9 mouse cellular contexts compared by ENCODE assay signal in the genomic region with DNA sequence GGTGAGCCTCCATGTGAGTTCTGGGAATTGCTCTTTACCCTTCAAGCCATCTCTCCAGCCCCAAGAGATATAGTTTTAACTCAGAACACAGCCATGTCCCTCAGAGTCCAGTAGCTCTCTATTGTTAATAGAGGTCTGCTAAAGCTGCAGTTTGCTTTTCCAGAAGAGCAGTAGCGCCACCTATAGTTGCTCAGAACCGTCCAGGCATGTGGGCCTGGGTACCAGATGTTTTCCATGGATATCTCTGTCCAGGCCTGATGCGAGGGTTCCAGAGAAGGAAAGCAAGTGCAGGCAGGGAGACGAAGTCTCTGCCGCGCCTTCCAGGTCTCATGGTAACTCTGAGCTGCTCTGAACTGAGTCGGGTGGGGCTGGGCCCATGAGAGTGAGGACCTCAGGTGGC. TPM values are rescaled to one million over a fixed set of nuclear protein-coding genes. Genes with fewer than 3 reads are reported as not detected.
DNase-seq lines count a peak whose midpoint lies in the region; ATAC-seq and TF ChIP-seq lines count a peak whose summit lies in the region.
"Had no signal": no experiment of that assay in that cellular context is flagged by ENCODE, and none has a peak within 500 bp of the region (broad histone marks: within the 10 kb centered on the region; RNA-seq: fewer than 3 reads in every experiment).

No protein-coding gene starts in this region.

- peak; percentile 79 for TF ChIP-seq CTCF in kidney, postnatal 0 days (IDR thresholded peaks at IDR 0.05; ENCODE audit: low read depth)
- peak; percentile 70 for TF ChIP-seq CTCF in hindbrain, postnatal 0 days (IDR thresholded peaks at IDR 0.05; ENCODE audit: low read depth)

- H3K36me3 ChIP-seq in kidney, postnatal 0 days (ENCODE audit: insufficient read depth, low read length) = no peaks in the 10 kb centered on the region
- H3K36me3 ChIP-seq in kidney, embryonic 16.5 days (ENCODE audit: insufficient read depth, low read length) = no peaks in the 10 kb centered on the region
- no peaks in the 10 kb centered on the region for H3K36me3 ChIP-seq in hindbrain, postnatal 0 days (ENCODE audit: insufficient read depth, low read length)

- no peak for ATAC-seq in kidney, postnatal 0 days (replicated peaks; ENCODE audit: low FRiP score, low read depth)
- ATAC-seq in kidney, embryonic 16.5 days (ENCODE audit: low FRiP score, low TSS enrichment) = no peak
- ATAC-seq in hindbrain, postnatal 0 days = no peak

- DNase-seq in adrenal gland, adult (ENCODE audit: inconsistent age in 2 of 2, low spot score in 1 of 2) = peak; percentile 44 to 77
- no peak for DNase-seq in adrenal gland, adult 8-10 months
- DNase-seq in kidney, postnatal 0 days (ENCODE audit: low spot score) = peak; percentile 82
- peak; percentile 77 for DNase-seq in NIH3T3 (ENCODE audit: low read depth)
- peak; percentile 76 for DNase-seq in hindbrain, postnatal 0 days (ENCODE audit: low spot score)
- DNase-seq in mesoderm, embryonic 11.5 days (ENCODE audit: low read depth, low spot score) = peak; percentile 66
- DNase-seq in urinary bladder, adult 2 months (ENCODE audit: low spot score) = no peak

- no peak overlapping the region for H3K4me3 ChIP-seq in kidney, postnatal 0 days (replicated peaks; ENCODE audit: low read depth, low read length)
- H3K4me3 ChIP-seq in kidney, embryonic 16.5 days (ENCODE audit: low read length) = no peak overlapping the region
- no peak overlapping the region for H3K4me3 ChIP-seq in hindbrain, postnatal 0 days (ENCODE audit: low read length)

- H3K27ac ChIP-seq in kidney, postnatal 0 days = no peak overlapping the region
- H3K27ac ChIP-seq in kidney, embryonic 16.5 days (ENCODE audit: low read length) = no peak overlapping the region
- H3K27ac ChIP-seq in hindbrain, postnatal 0 days = no peak overlapping the region
- H3K27ac ChIP-seq: macrophage had no signal

- H3K9ac ChIP-seq in kidney, postnatal 0 days (ENCODE audit: low read depth, low read length) = no peak overlapping the region
- no peak overlapping the region for H3K9ac ChIP-seq in kidney, embryonic 16.5 days (replicated peaks; ENCODE audit: low read length)
- no peak overlapping the region for H3K9ac ChIP-seq in hindbrain, postnatal 0 days (replicated peaks; ENCODE audit: low read length)

- H3K4me1 ChIP-seq in kidney, postnatal 0 days (replicated peaks; ENCODE audit: insufficient read depth, low read length) = no peaks in the 10 kb centered on the region
- no peaks in the 10 kb centered on the region for H3K4me1 ChIP-seq in kidney, embryonic 16.5 days (ENCODE audit: insufficient read depth, low read length)
- no peaks in the 10 kb centered on the region for H3K4me1 ChIP-seq in hindbrain, postnatal 0 days (ENCODE audit: insufficient read depth, low read length)

- 38% methylated on average over 7 of the region's 7 CpGs for WGBS in kidney, postnatal 0 days
- WGBS in kidney, embryonic 16.5 days = 30% methylated on average over 7 of the region's 7 CpGs
- 46% methylated on average over 7 of the region's 7 CpGs for WGBS in hindbrain, postnatal 0 days

- H3K9me3 ChIP-seq in kidney, postnatal 0 days (replicated peaks; ENCODE audit: low read length) = no peaks in the 10 kb centered on the region
- 0 out of 2 replicates have a peak, but pooled peaks cover 4% of the 10 kb centered on the region for H3K9me3 ChIP-seq in kidney, embryonic 16.5 days (ENCODE audit: low read length)
- H3K9me3 ChIP-seq in hindbrain, postnatal 0 days (ENCODE audit: low read length) = no peaks in the 10 kb centered on the region

- H3K27me3 ChIP-seq in kidney, postnatal 0 days (ENCODE audit: insufficient read depth, low read length) = no peaks in the 10 kb centered on the region
- no peaks in the 10 kb centered on the region for H3K27me3 ChIP-seq in kidney, embryonic 16.5 days (ENCODE audit: insufficient read depth, low read length)
- H3K27me3 ChIP-seq in hindbrain, postnatal 0 days (ENCODE audit: insufficient read depth, low read length) = no peaks in the 10 kb centered on the region

- no peak overlapping the region for H3K4me2 ChIP-seq in kidney, postnatal 0 days (ENCODE audit: low read length)
- no peak overlapping the region for H3K4me2 ChIP-seq in kidney, embryonic 16.5 days (replicated peaks; ENCODE audit: low read depth, low read length)
- H3K4me2 ChIP-seq in hindbrain, postnatal 0 days (ENCODE audit: low read depth, low read length) = no peak overlapping the region

RNA-seq across cellular contexts. Expression of gene Mrps24, which starts 23.7 kb away (rescaled TPM):
- total RNA-seq in adrenal gland, adult 8-10 months (2022) = 100 to 1,000 TPM; 102 to 222 (median 154) TPM
- polyA plus RNA-seq in kidney, postnatal 0 days (2015; fragmentation: Nextera tagmentation; extraction: Ambion mirVana) = 256 and 279 TPM in 2 replicates
- 197 and 212 TPM in 2 replicates for polyA plus RNA-seq in kidney, embryonic 16.5 days (2015; fragmentation: Nextera tagmentation; extraction: Ambion mirVana)
- total RNA-seq in hindbrain, postnatal 0 days (2014; rRNA removed) = 53.9 and 56.4 TPM in 2 replicates
- polyA plus RNA-seq in hindbrain, postnatal 0 days (2015; fragmentation: Nextera tagmentation; extraction: Ambion mirVana) = 230 and 234 TPM in 2 replicates
- polyA plus RNA-seq in urinary bladder, adult 2 months (2012; rRNA removed) = 81.2 and 82.7 TPM in 2 replicates

Comparison
In these comparisons a context has a peak if more than half of its experiments do, and no peak if none do; other contexts are left out.
1. DNase-seq: peak in adrenal gland, adult (2 of 2), kidney, postnatal 0 days (single experiment), NIH3T3 (single experiment), hindbrain, postnatal 0 days (single experiment) and mesoderm, embryonic 11.5 days (single experiment); none in adrenal gland, adult 8-10 months (single experiment) and urinary bladder, adult 2 months (single experiment).